Mouse (Mus musculus) heart, embryonic 11.5 days (tissue): ENCODE results near the gene Vwa3a. TPM values are rescaled to one million over a fixed set of nuclear protein-coding genes. Genes with fewer than 3 reads are reported as not detected.

Experiments used
- ATAC-seq: fragments of 200-750 bp; cut with Nextera tagmentation; replicated peaks from 2 replicates; pipeline ENCODE4 v1.8.0; 2017; ENCODE audit warnings: moderate library complexity; ENCODE audit not compliant: insufficient number of reproducible peaks, low FRiP score, low TSS enrichment
- H3K27ac ChIP-seq: fragments of 300-500 bp; sonication (generic); 2 replicates; pipeline ENCODE4 v1.5.1; 2014; ENCODE audit warnings: mild to moderate bottlenecking, low read depth, low read length
- H3K27me3 ChIP-seq: fragments of 300-500 bp; sonication (generic); 2 replicates; pipeline ENCODE4 v1.6.1; 2014; ENCODE audit warnings: mild to moderate bottlenecking, low read length, mixed read lengths; ENCODE audit not compliant: control insufficient read depth, insufficient read depth
- H3K36me3 ChIP-seq: fragments of 300-500 bp; sonication (generic); 2 replicates; pipeline ENCODE4 v1.6.1; 2014; ENCODE audit warnings: mild to moderate bottlenecking, low read length, moderate library complexity, mixed read lengths; ENCODE audit not compliant: control insufficient read depth, insufficient read depth
- H3K4me1 ChIP-seq: fragments of 300-500 bp; sonication (generic); 2 replicates; pipeline ENCODE4 v1.6.1; 2014; ENCODE audit warnings: low read length; ENCODE audit not compliant: control insufficient read depth, insufficient read depth
- H3K4me2 ChIP-seq: fragments of 300-500 bp; sonication (generic); 2 replicates; pipeline ENCODE4 v1.6.1; 2014; ENCODE audit warnings: mild to moderate bottlenecking, moderate library complexity
- H3K4me3 ChIP-seq: fragments of 300-500 bp; sonication (generic); 2 replicates; pipeline ENCODE4 v1.5.1; 2014; ENCODE audit warnings: low read depth, low read length
- H3K9ac ChIP-seq: fragments of 300-500 bp; sonication (generic); 2 replicates; pipeline ENCODE4 v1.6.1; 2014; ENCODE audit warnings: mild to moderate bottlenecking, low read depth, low read length, moderate library complexity
- H3K9me3 ChIP-seq: fragments of 300-500 bp; sonication (generic); replicated peaks from 2 replicates; pipeline ENCODE4 v1.6.1; 2016; ENCODE audit warnings: low read length; ENCODE audit not compliant: control insufficient read depth
- WGBS: fragments of 180-500 bp; shearing (Covaris S2); extraction: QIAGEN DNeasy Blood & Tissue Kit; methylation state at CpG from one replicate; pipeline ENCODE4 v1.1.7; 2014; ENCODE audit not compliant: insufficient replicate concordance; 5-methylcytosine and 5-hydroxymethylcytosine counted together
- polyA plus RNA-seq: library from polyadenylated mRNA; unstranded; fragments of >200 nt; fragmentation: Nextera tagmentation; extraction: Ambion mirVana; gene quantifications from 2 replicates; pipeline ENCODE4 v1.2.1, GENCODE M21; 2014

The Vwa3a gene
- polyA plus RNA-seq, 1 experiment from 2014 or later = 0.84 TPM

- no peak overlapping the region for H3K4me3 ChIP-seq
- H3K4me2 ChIP-seq = no peak overlapping the region
- no peaks in the 10 kb centered on the region for H3K4me1 ChIP-seq
- WGBS = 51% methylated on average over 7 of the region's 7 CpGs
- H3K27ac ChIP-seq = no peak overlapping the region
- ATAC-seq = no peak
- H3K27me3 ChIP-seq = no peaks in the 10 kb centered on the region
- H3K9me3 ChIP-seq = no peaks in the 10 kb centered on the region
- H3K9ac ChIP-seq = no peak overlapping the region
- H3K36me3 ChIP-seq = no peaks in the 10 kb centered on the region
These were observed 12.8 kb downstream of the Vwa3a start for GRCm38 (mm10) chr7:120751906-120752305.

DNA sequence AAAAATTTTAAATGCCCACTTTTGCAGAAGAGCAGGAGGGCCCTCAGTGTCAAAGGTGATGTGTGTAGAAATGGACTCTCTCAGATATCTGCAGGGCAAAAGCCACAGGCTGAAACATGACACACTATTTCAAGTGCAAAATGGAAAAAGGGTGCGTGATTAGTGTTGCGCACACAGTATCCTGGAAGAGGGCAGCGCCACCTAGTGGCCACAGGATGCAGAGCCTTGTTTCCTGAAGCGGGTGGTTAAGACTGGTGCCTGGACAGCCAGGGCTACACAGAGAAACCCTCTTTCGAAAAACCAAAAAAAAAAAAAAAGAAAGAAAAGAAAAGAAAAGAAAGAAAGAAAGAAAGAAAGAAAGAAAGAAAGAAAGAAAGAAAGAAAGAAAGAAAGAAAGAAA lies 15.6 kb downstream of the Vwa3a start:
- Histone ChIP-seq H3K4me1 (no peaks in the 10 kb centered on the region), H3K4me3 (no peak overlapping the region), H3K36me3 (no peaks in the 10 kb centered on the region), H3K27me3 (no peaks in the 10 kb centered on the region), H3K27ac (no peak overlapping the region), H3K9me3 (no peaks in the 10 kb centered on the region), H3K4me2 (no peak overlapping the region), H3K9ac (no peak overlapping the region)
- no peak for ATAC-seq
- WGBS = 11% methylated on average over 5 of the region's 5 CpGs

DNA sequence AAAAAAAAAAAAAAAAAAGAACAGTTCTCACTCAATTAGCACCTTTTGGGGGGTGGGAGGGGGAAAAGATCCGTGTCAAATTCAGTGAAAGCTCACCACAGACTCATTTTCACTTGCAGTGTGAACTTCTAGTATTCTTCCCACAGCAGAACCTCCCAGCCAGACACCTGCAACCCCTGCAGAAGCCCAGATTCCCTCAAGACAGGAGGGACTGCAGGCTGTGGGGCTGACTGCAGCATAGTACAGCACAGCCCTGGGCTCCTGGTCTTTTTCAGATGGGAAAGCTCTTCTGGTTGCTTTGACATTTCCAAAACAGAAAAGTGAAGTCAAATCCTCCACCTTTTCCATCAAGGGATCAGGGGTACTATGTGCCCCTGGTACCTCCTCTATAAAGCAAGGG lies 28.3 kb downstream of the Vwa3a start:
- Histone ChIP-seq H3K9me3 (no peaks in the 10 kb centered on the region), H3K4me3 (no peak overlapping the region), H3K4me1 (no peaks in the 10 kb centered on the region), H3K27me3 (no peaks in the 10 kb centered on the region), H3K9ac (no peak overlapping the region), H3K27ac (no peak overlapping the region), H3K4me2 (no peak overlapping the region), H3K36me3 (no peaks in the 10 kb centered on the region)
- no peak for ATAC-seq
- WGBS = 14% methylated on average over 1 of the region's 1 CpGs

GRCm38 (mm10) chr7:120771389-120771788 lies 32.3 kb downstream of the Vwa3a start:
- 29% methylated on average over 1 of the region's 1 CpGs for WGBS
- Histone ChIP-seq H3K9ac (no peak overlapping the region), H3K4me1 (no peaks in the 10 kb centered on the region), H3K36me3 (no peaks in the 10 kb centered on the region), H3K4me2 (no peak overlapping the region), H3K27me3 (no peaks in the 10 kb centered on the region), H3K4me3 (no peak overlapping the region), H3K27ac (no peak overlapping the region), H3K9me3 (no peaks in the 10 kb centered on the region)
- ATAC-seq = no peak

GRCm38 (mm10) chr7:120778012-120778411 lies 38.9 kb downstream of the Vwa3a start:
- Histone ChIP-seq H3K36me3 (no peaks in the 10 kb centered on the region), H3K27me3 (no peaks in the 10 kb centered on the region), H3K4me2 (no peak overlapping the region), H3K27ac (no peak overlapping the region), H3K9ac (no peak overlapping the region), H3K9me3 (no peaks in the 10 kb centered on the region), H3K4me3 (no peak overlapping the region), H3K4me1 (no peaks in the 10 kb centered on the region)
- WGBS = 55% methylated on average over 2 of the region's 2 CpGs
- no peak for ATAC-seq

DNA sequence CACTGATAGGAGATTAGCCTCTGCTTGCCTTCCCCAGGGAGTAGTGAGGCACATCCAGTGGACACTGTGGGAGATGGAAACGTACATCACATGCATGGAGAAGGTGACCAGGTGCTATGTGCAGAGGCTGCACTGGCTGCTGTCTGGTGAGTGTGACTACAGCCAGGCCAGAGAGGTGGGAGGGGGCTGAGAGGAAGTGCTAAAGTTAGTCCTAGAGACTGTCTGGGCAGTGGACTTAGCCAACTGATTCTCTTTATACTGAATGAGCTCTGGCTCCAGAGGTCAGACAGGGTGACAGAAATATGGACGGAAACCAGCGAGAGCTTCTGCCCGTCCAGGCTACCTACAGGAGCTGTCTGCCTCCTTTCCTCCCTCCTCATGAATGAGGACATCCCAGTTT lies 56.4 kb downstream of the Vwa3a start:
- ATAC-seq = no peak
- Histone ChIP-seq H3K9me3 (no peaks in the 10 kb centered on the region), H3K27ac (no peak overlapping the region), H3K4me3 (no peak overlapping the region), H3K4me2 (no peak overlapping the region), H3K4me1 (no peaks in the 10 kb centered on the region), H3K27me3 (no peaks in the 10 kb centered on the region), H3K9ac (no peak overlapping the region), H3K36me3 (no peaks in the 10 kb centered on the region)
- 62% methylated on average over 4 of the region's 4 CpGs for WGBS

DNA sequence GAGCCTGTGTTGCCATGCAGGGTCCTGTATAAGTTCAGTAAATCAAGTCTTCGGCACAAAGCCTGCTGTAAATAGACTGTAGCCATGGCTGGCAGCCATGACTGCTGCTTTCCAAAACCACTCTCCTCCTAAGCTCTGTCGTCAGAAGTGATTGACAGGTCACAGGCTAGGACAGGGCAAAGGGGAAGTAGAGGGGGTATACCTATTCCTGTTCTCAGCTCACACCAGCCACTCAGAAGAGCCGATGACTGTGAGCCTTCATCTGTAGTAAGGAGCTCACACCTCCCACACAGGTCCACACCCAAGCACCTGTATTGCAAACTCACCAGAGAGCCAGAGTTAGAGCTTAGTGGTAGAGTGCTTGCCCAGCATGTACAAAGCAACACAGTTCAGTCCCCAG lies 57.3 kb downstream of the Vwa3a start:
- Histone ChIP-seq H3K9ac (no peak overlapping the region), H3K9me3 (no peaks in the 10 kb centered on the region), H3K4me1 (no peaks in the 10 kb centered on the region), H3K27me3 (no peaks in the 10 kb centered on the region), H3K36me3 (no peaks in the 10 kb centered on the region), H3K4me3 (no peak overlapping the region), H3K4me2 (no peak overlapping the region), H3K27ac (no peak overlapping the region)
- 52% methylated on average over 3 of the region's 3 CpGs for WGBS
- 0 out of 2 replicates have a peak, but pooled peaks have one; percentile 18 for ATAC-seq

GRCm38 (mm10) chr7:120803268-120803667 lies 64.2 kb downstream of the Vwa3a start:
- WGBS = 77% methylated on average over 2 of the region's 2 CpGs
- no peak for ATAC-seq
- no peak overlapping the region for H3K4me2 ChIP-seq
- no peaks in the 10 kb centered on the region for H3K4me1 ChIP-seq
- H3K36me3 ChIP-seq = no peaks in the 10 kb centered on the region
- no peaks in the 10 kb centered on the region for H3K27me3 ChIP-seq
- H3K9ac ChIP-seq = no peak overlapping the region
- no peak overlapping the region for H3K27ac ChIP-seq
- no peak overlapping the region for H3K4me3 ChIP-seq
- no peaks in the 10 kb centered on the region for H3K9me3 ChIP-seq

- 0 out of 2 replicates have a peak, but pooled peaks cover 4% of the 10 kb centered on the region for H3K4me1 ChIP-seq
- ATAC-seq = no peak
- peak overlapping the region; percentile 63 for H3K4me2 ChIP-seq
- peaks cover 12% of the 10 kb centered on the region for H3K27me3 ChIP-seq
- no peak overlapping the region for H3K27ac ChIP-seq
- H3K9ac ChIP-seq = 0 out of 2 replicates have a peak overlapping the region, but pooled peaks have one; percentile 22
- H3K9me3 ChIP-seq = no peaks in the 10 kb centered on the region
- WGBS = 6% methylated on average over 26 of the region's 27 CpGs
- H3K36me3 ChIP-seq = no peaks in the 10 kb centered on the region
- H3K4me3 ChIP-seq = peak overlapping the region; percentile 34; the same call in 1 of the 2 replicates
These were observed 70.6 kb downstream of the Vwa3a start for GRCm38 (mm10) chr7:120809705-120810104.
